Mouse (Mus musculus): ENCODE data around the gene Nutm2. TPM values are rescaled to one million over a fixed set of nuclear protein-coding genes. Genes with fewer than 3 reads are reported as not detected.

The Nutm2 gene
- polyA plus RNA-seq, 1 experiment, result not detected

Other genes with a start within 250 kb of the Nutm2 start
- not detected in 2 replicates for gene Gm906, start 217.0 kb upstream of the Nutm2 start, polyA plus RNA-seq (2012; rRNA removed)
- gene Fbxw17, start 49.4 kb upstream of the Nutm2 start, polyA plus RNA-seq (2012; rRNA removed), result 29.3 and 36.4 TPM in 2 replicates
- not detected in 2 replicates for gene Gm47429, start 23.4 kb upstream of the Nutm2 start, polyA plus RNA-seq (2012; rRNA removed)
- not detected in 2 replicates for gene Gm904, start 175.9 kb downstream of the Nutm2 start, polyA plus RNA-seq (2012; rRNA removed)
- not detected in 2 replicates for gene Gm8765, start 231.0 kb downstream of the Nutm2 start, polyA plus RNA-seq (2012; rRNA removed)

All from thymus, adult 2 months (tissue).